Mouse (Mus musculus): Measurements from ENCODE around the gene 1700003H04Rik. TPM values are rescaled to one million over a fixed set of nuclear protein-coding genes. Genes with fewer than 3 reads are reported as not detected.

Gene 1700003H04Rik
- polyA plus RNA-seq, 1 experiment from 2014 or later: not detected

- no peak overlapping the region for H3K4me3 ChIP-seq (ENCODE audit: low read depth, low read length)
- H3K27me3 ChIP-seq (ENCODE audit: control insufficient read depth, insufficient read depth, low read length): no peaks in the 10 kb centered on the region
- H3K9ac ChIP-seq (ENCODE audit: low read length): no peak overlapping the region
- 96% methylated on average over 2 of the region's 2 CpGs for WGBS
- DNase-seq (ENCODE audit: low spot score) (no peak), ATAC-seq (replicated peaks; ENCODE audit: low FRiP score) (no peak)
- no peak overlapping the region for H3K27ac ChIP-seq (ENCODE audit: low read depth, low read length)
- H3K9me3 ChIP-seq (ENCODE audit: control insufficient read depth, low read length): no peaks in the 10 kb centered on the region
- H3K36me3 ChIP-seq (ENCODE audit: control insufficient read depth, insufficient read depth, low read length): no peaks in the 10 kb centered on the region
- no peak overlapping the region for H3K4me2 ChIP-seq (ENCODE audit: low read depth, low read length, severe bottlenecking)
- no peaks in the 10 kb centered on the region for H3K4me1 ChIP-seq (replicated peaks; ENCODE audit: control insufficient read depth, insufficient read depth, low read length)
These were observed 23.6 kb downstream of the 1700003H04Rik start for GRCm38 (mm10) chr3:124557317-124557716.

GRCm38 (mm10) chr3:124555963-124556362, 24.9 kb downstream of the 1700003H04Rik start:
- DNase-seq (ENCODE audit: low spot score) (no peak), ATAC-seq (replicated peaks; ENCODE audit: low FRiP score) (no peak)
- Histone ChIP-seq H3K27me3 (ENCODE audit: control insufficient read depth, insufficient read depth, low read length) (no peaks in the 10 kb centered on the region), H3K9ac (ENCODE audit: low read length) (no peak overlapping the region), H3K4me1 (replicated peaks; ENCODE audit: control insufficient read depth, insufficient read depth, low read length) (no peaks in the 10 kb centered on the region), H3K4me3 (ENCODE audit: low read depth, low read length) (no peak overlapping the region), H3K27ac (ENCODE audit: low read depth, low read length) (no peak overlapping the region), H3K9me3 (ENCODE audit: control insufficient read depth, low read length) (no peaks in the 10 kb centered on the region), H3K4me2 (ENCODE audit: low read depth, low read length, severe bottlenecking) (no peak overlapping the region), H3K36me3 (ENCODE audit: control insufficient read depth, insufficient read depth, low read length) (no peaks in the 10 kb centered on the region)

DNA sequence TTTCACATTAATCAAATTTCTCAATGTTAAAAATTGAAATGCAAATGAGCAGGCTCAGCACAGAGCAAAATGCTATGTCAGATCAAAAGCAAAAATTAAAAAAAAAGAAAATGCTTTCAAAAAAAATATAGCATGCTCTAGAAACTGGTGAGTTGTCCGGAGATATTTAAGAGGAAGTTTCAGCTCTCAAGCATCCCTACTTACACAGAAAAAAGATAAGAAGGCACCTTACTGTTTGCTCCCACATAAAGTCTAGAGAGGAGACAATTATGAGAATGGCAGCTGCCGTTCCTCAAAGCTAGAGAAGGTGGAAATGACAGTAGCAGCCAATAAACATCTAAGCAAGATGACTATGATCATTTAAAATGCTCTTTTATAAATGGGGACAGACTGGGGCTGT, 25.8 kb downstream of the 1700003H04Rik start:
- no peak for DNase-seq (ENCODE audit: low spot score)
- WGBS: 81% methylated on average over 2 of the region's 2 CpGs
- no peaks in the 10 kb centered on the region for H3K36me3 ChIP-seq (ENCODE audit: control insufficient read depth, insufficient read depth, low read length)

DNA sequence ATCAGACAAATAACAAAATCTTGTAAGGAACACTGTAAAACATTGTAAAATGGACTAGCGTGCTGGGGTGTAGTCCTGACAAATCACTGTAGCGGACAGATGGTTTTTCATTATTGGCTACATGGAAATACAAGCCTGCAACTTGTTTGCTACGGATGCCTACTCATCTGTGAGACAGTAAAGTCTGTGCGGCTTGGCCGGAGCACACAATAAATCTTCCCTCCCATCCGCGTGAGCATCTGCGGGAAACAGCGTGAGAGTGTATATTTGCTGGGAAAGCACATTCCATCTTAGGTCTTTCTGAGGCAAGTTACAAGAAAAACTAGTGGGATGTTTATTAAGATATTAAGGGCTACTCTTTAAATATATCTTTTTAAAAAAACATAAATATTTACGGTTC, 32.0 kb downstream of the 1700003H04Rik start:
- no peaks in the 10 kb centered on the region for H3K36me3 ChIP-seq (ENCODE audit: control insufficient read depth, insufficient read depth, low read length)
- WGBS: 92% methylated on average over 10 of the region's 10 CpGs
- H3K4me2 ChIP-seq (ENCODE audit: low read depth, low read length, severe bottlenecking): no peak overlapping the region
- no peaks in the 10 kb centered on the region for H3K4me1 ChIP-seq (replicated peaks; ENCODE audit: control insufficient read depth, insufficient read depth, low read length)
- no peak for ATAC-seq (replicated peaks; ENCODE audit: low FRiP score)
- H3K9me3 ChIP-seq (ENCODE audit: control insufficient read depth, low read length): no peaks in the 10 kb centered on the region
- no peaks in the 10 kb centered on the region for H3K27me3 ChIP-seq (ENCODE audit: control insufficient read depth, insufficient read depth, low read length)
- H3K4me3 ChIP-seq (ENCODE audit: low read depth, low read length): no peak overlapping the region
- DNase-seq (ENCODE audit: low spot score): no peak
- no peak overlapping the region for H3K9ac ChIP-seq (ENCODE audit: low read length)
- H3K27ac ChIP-seq (ENCODE audit: low read depth, low read length): no peak overlapping the region

More for the DNA sequence above, 25.8 kb downstream of the 1700003H04Rik start:
- Histone ChIP-seq H3K27ac (ENCODE audit: low read depth, low read length) (no peak overlapping the region), H3K9ac (ENCODE audit: low read length) (no peak overlapping the region), H3K27me3 (ENCODE audit: control insufficient read depth, insufficient read depth, low read length) (no peaks in the 10 kb centered on the region), H3K4me3 (ENCODE audit: low read depth, low read length) (no peak overlapping the region), H3K4me1 (replicated peaks; ENCODE audit: control insufficient read depth, insufficient read depth, low read length) (no peaks in the 10 kb centered on the region), H3K9me3 (ENCODE audit: control insufficient read depth, low read length) (no peaks in the 10 kb centered on the region), H3K4me2 (ENCODE audit: low read depth, low read length, severe bottlenecking) (no peak overlapping the region)
- ATAC-seq (replicated peaks; ENCODE audit: low FRiP score): no peak

- Histone ChIP-seq H3K4me3 (ENCODE audit: low read depth, low read length) (no peak overlapping the region), H3K4me1 (replicated peaks; ENCODE audit: control insufficient read depth, insufficient read depth, low read length) (no peaks in the 10 kb centered on the region), H3K36me3 (ENCODE audit: control insufficient read depth, insufficient read depth, low read length) (no peaks in the 10 kb centered on the region), H3K4me2 (ENCODE audit: low read depth, low read length, severe bottlenecking) (no peak overlapping the region), H3K27ac (ENCODE audit: low read depth, low read length) (no peak overlapping the region), H3K9me3 (ENCODE audit: control insufficient read depth, low read length) (no peaks in the 10 kb centered on the region), H3K9ac (ENCODE audit: low read length) (no peak overlapping the region), H3K27me3 (ENCODE audit: control insufficient read depth, insufficient read depth, low read length) (no peaks in the 10 kb centered on the region)
- DNase-seq (ENCODE audit: low spot score): no peak
- ATAC-seq (replicated peaks; ENCODE audit: low FRiP score): no peak
- WGBS: 86% methylated on average over 2 of the region's 2 CpGs
These were observed 42.6 kb downstream of the 1700003H04Rik start for GRCm38 (mm10) chr3:124538260-124538659.

GRCm38 (mm10) chr3:124536602-124537001, 44.3 kb downstream of the 1700003H04Rik start:
- ATAC-seq (replicated peaks; ENCODE audit: low FRiP score) (no peak), DNase-seq (ENCODE audit: low spot score) (no peak)
- H3K27me3 ChIP-seq (ENCODE audit: control insufficient read depth, insufficient read depth, low read length): no peaks in the 10 kb centered on the region
- no peak overlapping the region for H3K4me3 ChIP-seq (ENCODE audit: low read depth, low read length)
- H3K4me2 ChIP-seq (ENCODE audit: low read depth, low read length, severe bottlenecking): no peak overlapping the region
- 59% methylated on average over 1 of the region's 1 CpGs for WGBS
- H3K4me1 ChIP-seq (replicated peaks; ENCODE audit: control insufficient read depth, insufficient read depth, low read length): no peaks in the 10 kb centered on the region
- H3K36me3 ChIP-seq (ENCODE audit: control insufficient read depth, insufficient read depth, low read length): no peaks in the 10 kb centered on the region
- no peak overlapping the region for H3K27ac ChIP-seq (ENCODE audit: low read depth, low read length)
- H3K9me3 ChIP-seq (ENCODE audit: control insufficient read depth, low read length): no peaks in the 10 kb centered on the region
- no peak overlapping the region for H3K9ac ChIP-seq (ENCODE audit: low read length)

DNA sequence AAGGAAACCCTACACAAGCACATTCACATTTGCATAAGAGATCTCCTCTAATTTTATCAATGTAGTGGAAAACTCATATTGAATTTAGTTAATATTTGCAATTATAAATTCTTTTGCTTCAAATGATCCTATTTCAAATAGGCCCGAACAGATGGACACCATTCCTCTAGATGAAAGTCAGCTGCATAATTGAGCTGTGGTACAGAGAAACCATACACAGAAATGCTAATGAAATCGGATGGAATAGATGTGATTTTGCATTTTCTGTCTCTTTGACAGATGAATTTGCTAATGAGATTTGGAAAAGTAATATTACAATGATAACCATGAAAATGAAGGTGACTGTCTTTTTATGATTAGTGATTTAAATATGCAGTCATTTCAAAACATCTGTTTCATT, 62.1 kb downstream of the 1700003H04Rik start:
- Histone ChIP-seq H3K27ac (ENCODE audit: low read depth, low read length) (no peak overlapping the region), H3K9ac (ENCODE audit: low read length) (no peak overlapping the region), H3K9me3 (ENCODE audit: control insufficient read depth, low read length) (no peaks in the 10 kb centered on the region), H3K27me3 (ENCODE audit: control insufficient read depth, insufficient read depth, low read length) (no peaks in the 10 kb centered on the region), H3K4me3 (ENCODE audit: low read depth, low read length) (no peak overlapping the region), H3K4me1 (replicated peaks; ENCODE audit: control insufficient read depth, insufficient read depth, low read length) (no peaks in the 10 kb centered on the region), H3K36me3 (ENCODE audit: control insufficient read depth, insufficient read depth, low read length) (no peaks in the 10 kb centered on the region), H3K4me2 (ENCODE audit: low read depth, low read length, severe bottlenecking) (no peak overlapping the region)
- ATAC-seq (replicated peaks; ENCODE audit: low FRiP score): no peak
- no peak for DNase-seq (ENCODE audit: low spot score)
- 84% methylated on average over 2 of the region's 2 CpGs for WGBS

Other genes starting within 250 kb of the 1700003H04Rik start
- gene 1700006A11Rik, start 155.1 kb downstream of the 1700003H04Rik start, polyA plus RNA-seq (2014; fragmentation: Nextera tagmentation; extraction: Ambion mirVana): not detected in 2 replicates